Mouse (Mus musculus) cortical plate, adult 2 months (tissue): ENCODE results near the gene Cdca5.

Experiments
- CTCF ChIP-seq: fragments of 200-500 bp; IDR thresholded peaks from 2 replicates; pipeline ENCODE4 v1.5.1; 2011; ENCODE audit warnings: mild to moderate bottlenecking, control low read depth, low read length; ENCODE audit not compliant: insufficient read depth; ENCODE audit errors: extremely low read depth
- POLR2A ChIP-seq: fragments of 200-500 bp; IDR thresholded peaks from 2 replicates; pipeline ENCODE4 v1.6.1; 2011; ENCODE audit warnings: mild to moderate bottlenecking, low read length, control low read depth; ENCODE audit not compliant: insufficient read depth; ENCODE audit errors: extremely low read depth

DNA sequence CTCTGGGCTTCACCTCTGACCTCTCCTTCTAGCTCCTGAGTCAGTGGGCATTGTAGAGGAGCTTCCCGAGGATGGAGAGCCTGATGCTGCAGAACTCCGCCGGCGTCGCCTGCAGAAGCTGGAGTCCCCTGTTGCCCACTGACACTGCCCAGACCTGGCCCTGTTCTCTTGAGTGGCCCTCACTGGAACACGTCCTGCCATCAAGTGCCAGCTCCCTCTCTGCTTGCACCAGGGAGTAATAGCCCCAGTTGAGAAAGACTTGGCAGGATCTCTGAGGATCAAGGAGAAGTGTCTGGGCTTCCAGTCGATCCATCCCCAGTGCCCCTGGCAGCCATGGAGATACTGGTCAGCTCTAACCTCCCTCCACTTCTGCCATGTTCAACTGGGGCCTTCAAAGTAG lies 32.3 kb upstream of the Cdca5 start:
- TF ChIP-seq POLR2A (no peak), CTCF (no peak)
